Mouse (Mus musculus) megakaryocyte progenitor cell, adult 5-6 weeks (primary cell): ENCODE data around the gene Dnajb6. TPM values are rescaled to one million over a fixed set of nuclear protein-coding genes. Genes with fewer than 3 reads are reported as not detected.
"Not testable (repeated sequence)": the region's sequence is repeated elsewhere in the genome, so short reads cannot be mapped to it uniquely, and the experiment has no call there.

Source experiments
- ATAC-seq: replicated peaks from 2 replicates; pipeline ENCODE4 v1.8.0; 2016; ENCODE audit warnings: mild to moderate bottlenecking, moderate TSS enrichment, inconsistent platforms; ENCODE audit not compliant: poor library complexity
- total RNA-seq, 2 experiments: library from RNA; stranded (forward) in 1 of 2; stranded (reverse) in 1 of 2; fragments of 157-497, 149-512 nt in 1 of 2; fragments of 200-1000 nt in 1 of 2; gene quantifications; 2 replicates each; pipeline versions ENCODE4 v1.2.3 to v1.2.4; 2015 to 2017

Dnajb6 gene
- total RNA-seq (2015) (139 and 173 TPM in 2 replicates), total RNA-seq (2017) (142 and 144 TPM in 2 replicates)

DNA sequence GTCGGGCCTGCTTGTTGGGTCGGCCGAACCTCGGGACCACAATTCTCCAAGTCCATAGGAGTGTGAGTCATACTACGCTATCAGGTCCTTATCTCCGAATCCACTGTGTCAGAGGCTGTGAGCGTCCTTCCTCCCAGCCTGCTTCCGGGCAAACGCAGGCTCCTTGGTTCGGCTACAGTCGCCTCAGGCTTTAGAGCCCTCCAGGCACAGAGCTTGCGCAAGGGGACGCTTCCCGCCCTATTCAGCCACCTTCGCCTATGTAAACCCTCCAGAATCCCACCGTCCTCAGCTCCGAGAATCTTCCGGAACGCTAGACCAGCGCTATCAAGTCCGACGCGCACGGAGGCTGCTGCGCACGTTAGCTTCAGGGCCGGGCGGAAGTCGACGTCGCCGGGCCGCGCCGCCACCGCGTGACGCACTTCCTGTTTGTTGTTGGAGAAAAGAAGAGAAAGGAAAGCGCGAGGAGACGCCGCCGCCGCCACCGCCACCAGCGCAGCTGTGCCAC lies at the start of gene Dnajb6, which contains the start of gene Gm5129:
Dnajb6 (plus strand) TSS at position 132 of the 505 bp plus-strand sequence.
Gm5129 (minus strand) TSS at position 380 of the 505 bp plus-strand sequence.
- ATAC-seq = peak; percentile 85

DNA sequence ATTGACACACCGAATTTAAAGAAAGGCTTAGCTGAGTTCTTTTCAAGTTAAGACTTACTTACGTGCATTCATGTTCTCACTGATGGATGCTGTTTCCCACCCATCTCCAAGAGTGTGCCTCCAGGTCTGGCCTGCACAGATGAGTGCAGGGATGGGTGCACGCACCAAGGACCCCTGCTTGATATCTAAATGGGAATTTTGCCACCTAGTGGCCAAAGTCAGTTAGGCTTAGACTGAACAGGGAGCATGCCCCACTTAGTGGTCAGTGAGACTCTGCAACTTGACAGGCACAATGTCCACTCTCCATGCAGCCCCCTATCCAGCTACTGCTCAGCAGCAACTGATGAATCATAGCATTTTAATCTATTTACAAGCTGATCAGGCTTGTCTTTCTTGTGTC lies 47.8 kb upstream of the Dnajb6 start:
- peak; percentile 74 for ATAC-seq

DNA sequence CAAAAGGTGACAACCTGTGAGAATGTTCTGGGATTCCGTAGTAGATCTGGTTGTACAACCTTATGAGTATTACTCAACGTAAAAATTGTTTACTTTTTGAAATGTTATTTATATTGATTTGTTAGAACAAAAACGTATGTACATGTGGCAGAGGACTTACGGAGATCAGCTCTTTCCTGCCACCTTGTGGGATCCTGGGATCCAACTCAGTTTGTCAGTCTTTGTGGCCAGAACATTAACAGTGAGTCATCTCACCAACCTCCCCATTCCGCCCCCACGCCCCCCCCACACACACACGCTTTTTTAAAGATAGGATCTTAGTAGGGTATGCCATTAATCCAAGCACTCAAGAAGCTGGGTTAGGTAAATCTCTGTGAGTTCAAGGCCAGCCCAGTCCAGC lies 47.1 kb upstream of the Dnajb6 start:
- no peak for ATAC-seq

GRCm38 (mm10) chr5:29698493-29698892 lies 37.0 kb upstream of the Dnajb6 start:
- no peak for ATAC-seq

DNA sequence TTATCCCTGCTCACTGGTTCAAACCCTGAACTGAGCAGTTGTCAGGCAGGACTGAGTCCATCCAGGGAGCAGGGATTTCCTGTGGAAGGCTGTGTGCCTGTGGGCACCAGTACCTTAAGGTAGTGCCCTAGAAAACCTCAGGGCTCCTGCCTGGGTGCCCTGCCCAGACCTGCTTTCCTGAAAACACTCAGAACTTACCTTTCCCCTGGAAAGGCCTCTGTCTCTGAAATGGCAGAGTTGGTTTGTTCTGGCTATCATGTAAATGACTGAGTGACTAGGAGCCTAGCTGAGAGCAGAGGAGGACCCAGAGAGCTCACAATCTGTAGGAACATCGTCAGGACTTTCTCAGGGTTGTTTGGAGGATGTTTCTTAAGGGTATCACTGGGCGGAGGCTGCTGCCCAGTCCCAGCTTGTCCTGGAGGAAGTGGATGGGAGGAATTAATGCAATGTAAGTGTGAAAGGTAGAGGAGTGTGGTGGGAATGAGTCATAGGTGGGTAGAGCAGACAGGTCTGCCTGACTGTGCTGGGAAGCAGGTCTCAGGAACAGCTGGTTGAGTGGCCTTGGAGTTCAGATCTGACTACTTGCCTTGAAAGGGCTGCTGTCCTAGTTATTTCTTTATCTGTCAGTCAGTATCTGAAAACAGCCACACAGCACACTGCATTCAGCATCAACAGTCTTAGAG lies 35.8 kb upstream of the Dnajb6 start:
- no peak for ATAC-seq

DNA sequence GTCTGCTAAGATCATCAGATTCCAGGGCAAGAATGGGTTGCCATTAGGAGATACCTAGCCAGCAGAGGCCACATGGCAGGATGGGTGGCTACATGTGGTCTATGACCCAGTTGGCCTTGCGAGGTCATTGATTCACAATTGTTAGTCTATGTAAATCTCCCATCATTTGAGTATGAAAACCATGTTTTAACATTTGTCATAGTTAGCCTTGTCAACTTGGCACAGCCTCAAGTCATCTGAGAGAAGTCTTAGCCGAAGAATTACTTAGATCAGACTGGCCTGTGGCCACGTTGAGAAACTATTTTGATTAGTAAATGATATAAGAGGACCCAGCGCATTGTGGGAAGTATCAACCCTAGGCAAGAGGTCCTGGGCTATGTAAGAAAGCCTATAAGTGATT lies 28.2 kb upstream of the Dnajb6 start:
- ATAC-seq = no peak

GRCm38 (mm10) chr5:29708258-29708657 lies 27.2 kb upstream of the Dnajb6 start:
- ATAC-seq = no peak

GRCm38 (mm10) chr5:29711631-29712030 lies 23.9 kb upstream of the Dnajb6 start:
- ATAC-seq = no peak

GRCm38 (mm10) chr5:29712906-29713305 lies 22.6 kb upstream of the Dnajb6 start:
- ATAC-seq = no peak

DNA sequence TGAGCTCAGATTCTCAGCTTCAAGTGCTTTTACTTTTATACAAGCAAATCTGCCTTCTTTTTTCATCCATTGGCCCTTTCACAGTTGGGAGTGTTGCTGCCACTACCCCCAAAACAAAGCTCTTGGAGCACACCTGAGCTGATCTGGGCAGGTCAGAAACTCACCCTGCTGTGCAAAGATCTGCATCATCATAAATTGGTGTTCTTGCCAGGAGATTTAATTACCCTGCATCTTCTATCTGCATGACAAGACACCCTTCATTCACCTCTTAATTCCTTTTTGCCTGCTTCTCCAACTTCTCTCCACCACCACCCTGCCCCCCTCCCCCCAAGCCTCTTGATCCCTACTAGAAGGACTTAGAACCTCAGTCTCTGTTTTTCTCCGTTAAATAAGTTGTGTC lies 14.3 kb upstream of the Dnajb6 start:
- ATAC-seq = no peak

GRCm38 (mm10) chr5:29725369-29725768 lies 10.1 kb upstream of the Dnajb6 start:
- no peak for ATAC-seq

DNA sequence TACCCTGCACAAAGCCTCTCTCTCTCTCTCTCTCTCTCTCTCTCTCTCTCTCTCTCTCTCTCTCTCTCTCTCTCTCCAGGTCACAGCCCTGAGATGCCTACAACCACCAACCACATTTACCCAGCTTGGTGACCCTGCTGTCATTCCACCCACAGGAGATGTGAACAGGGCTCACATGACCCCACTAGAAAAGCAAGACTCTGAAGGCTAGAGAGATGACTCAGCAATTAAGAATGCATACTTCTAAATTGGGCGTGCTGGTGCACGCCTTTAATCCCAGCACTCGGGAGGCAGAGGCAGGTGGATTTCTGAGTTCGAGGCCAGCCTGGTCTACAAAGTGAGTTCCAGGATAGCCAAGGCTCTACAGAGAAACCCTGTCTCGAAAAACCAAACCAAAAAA lies 9.4 kb upstream of the Dnajb6 start:
- not testable (repeated sequence) for ATAC-seq

DNA sequence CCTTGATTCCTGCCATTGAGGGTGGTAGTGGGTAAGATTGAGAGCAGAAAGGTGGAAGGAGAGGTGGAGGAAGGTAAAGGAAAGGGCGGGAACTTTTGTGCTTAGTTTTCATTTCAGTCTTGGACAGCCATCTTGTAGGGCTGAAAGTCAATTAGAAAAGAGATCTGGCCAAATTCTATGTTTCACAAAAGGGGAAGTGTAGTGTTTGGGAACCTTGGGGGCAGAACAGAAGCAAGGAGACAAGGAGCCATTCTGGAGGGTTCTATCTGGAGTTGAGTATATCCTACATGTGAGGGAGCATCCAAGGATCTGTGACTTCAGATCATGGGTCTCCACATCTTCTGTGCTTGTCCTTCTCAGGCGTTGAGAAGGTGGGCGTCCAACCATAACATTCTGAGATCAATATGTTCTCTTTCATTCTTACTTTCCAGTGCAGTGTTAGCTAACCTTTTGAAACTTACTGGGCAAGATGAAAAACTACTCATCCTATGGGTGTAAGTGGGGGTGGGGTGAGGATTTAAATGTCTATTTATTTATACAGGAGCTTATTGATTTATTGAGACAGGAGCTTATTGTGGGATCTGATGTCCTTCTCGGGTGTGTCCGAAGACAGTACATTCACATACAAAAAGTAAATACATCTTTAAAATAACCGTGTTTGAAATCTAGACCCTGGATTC lies 517 bp upstream of the Dnajb6 start:
- no peak for ATAC-seq

GRCm38 (mm10) chr5:29736073-29736900 lies 799 bp downstream of the Dnajb6 start:
- peak; percentile 30 for ATAC-seq

GRCm38 (mm10) chr5:29736942-29737341 lies 1.5 kb downstream of the Dnajb6 start:
- ATAC-seq = no peak

DNA sequence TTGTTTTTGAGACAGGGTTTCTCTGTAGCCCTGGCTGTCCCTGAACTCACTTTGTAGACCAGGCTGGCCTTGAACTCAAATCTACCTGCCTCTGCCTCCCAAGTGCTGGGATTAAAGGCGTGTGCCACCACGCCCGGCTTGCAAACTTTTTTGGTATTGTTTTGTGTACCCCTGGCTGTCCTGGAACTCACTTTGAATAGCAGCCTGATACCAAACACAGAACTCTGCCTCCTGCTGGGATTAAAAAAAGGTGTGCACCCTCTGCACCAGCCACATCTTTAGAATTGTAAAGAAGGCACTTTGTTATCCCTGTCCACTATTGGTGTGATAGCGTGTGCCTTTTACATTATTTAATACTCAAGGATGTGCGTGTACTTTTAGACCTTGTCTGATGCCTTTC lies 2.0 kb downstream of the Dnajb6 start:
- no peak for ATAC-seq

DNA sequence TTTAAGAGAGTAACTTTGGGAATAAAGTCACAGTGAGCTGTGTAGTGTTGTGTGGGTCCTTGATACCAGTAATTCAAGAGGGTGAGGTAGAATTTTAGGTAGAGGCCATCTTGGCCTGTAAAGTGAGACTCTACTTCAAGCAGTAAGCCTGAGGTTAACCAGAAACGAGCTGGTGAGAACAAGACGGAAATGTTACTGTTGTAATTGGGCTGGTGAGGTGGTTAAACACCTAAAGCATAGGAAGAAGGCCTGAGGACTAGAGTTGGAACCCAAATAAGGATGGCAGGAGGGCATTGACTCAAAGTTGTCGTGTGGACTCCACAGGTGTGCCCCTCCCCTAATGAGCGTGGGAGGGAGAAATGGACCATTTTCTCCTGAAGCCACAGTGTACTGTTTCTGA lies 2.6 kb downstream of the Dnajb6 start:
- no peak for ATAC-seq

DNA sequence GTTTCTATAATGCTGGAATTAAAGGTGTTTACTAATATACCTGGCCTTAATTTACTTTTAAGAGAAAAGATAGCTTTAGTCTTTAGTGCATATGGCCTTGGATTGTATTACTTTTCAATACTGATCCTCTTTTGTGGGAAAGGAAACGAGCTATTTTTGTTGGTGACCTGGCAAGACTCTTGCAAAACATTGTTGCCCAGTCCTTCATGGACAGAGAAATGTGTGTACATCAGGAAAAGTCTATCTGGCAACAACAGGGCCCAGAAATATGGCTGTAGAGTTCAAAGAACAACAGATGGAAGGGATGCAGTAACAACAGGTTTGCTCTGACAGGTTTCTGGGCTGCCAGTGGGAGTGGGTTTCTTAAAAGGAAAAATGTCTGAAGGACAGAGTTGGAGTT lies 5.2 kb downstream of the Dnajb6 start:
- no peak for ATAC-seq

- no peak for ATAC-seq
These were observed 5.6 kb downstream of the Dnajb6 start for GRCm38 (mm10) chr5:29741093-29741492.

DNA sequence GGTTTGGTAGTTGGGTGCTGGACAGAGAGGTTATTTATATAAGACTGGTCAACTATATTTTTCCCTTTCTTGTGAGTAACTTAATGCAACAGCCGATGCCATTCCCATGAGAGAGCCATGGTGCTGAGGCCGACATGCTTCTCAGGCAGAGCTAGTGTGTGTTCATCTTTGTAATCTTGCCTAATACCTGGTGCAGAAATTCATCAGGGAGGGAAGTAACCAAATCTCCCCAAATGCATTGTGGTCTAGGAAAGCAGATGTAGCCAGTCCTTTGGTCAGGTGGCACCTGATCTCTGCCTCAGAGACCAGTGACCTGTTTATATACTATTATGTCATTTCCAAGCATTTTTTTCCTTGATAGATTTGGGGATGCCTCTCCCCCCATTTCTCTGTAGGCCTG lies 12.2 kb downstream of the Dnajb6 start:
- peak; percentile 55 for ATAC-seq

GRCm38 (mm10) chr5:29751306-29751705 lies 15.8 kb downstream of the Dnajb6 start:
- no peak for ATAC-seq
